Mouse (Mus musculus): ENCODE measurements around the gene Edn2.

DNA sequence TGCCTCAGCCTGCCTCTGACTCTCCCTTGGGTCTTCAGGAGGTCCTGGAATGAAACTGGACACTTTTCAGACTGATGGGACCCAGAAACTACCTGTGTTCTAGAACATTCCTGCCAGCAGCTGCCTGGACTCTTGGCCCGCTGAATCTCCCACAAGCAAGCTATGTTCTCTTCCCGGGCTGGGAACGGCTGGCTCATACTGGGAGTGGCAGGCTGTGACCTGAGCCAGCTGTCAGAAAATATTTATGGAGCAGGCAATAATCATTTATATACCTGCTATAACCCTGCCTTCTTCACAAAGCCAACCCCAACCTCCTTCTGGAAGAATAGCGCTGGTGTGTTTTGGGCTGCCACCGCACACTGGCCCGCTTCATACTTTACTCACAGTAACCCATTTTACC lies 6.8 kb downstream of the Edn2 start:
- TF ChIP-seq CTCF (IDR thresholded peaks at IDR 0.05; ENCODE audit: low read depth) (no peak), EP300 (optimal IDR thresholded peaks at IDR 0.05) (no peak)

Measured in stomach, postnatal 0 days (tissue).